Mouse (Mus musculus) midbrain, postnatal 0 days (tissue): ENCODE measurements at regions not wholly inside any gene's neighbourhood (a gene's known extent, or its start where the extent isn't known, plus 50 kb on each side); places are given as distances from the start of the nearest gene placed in this dataset.

Experiments
- ATAC-seq: fragments of 200-750 bp; cut with Nextera tagmentation; 2 replicates; pipeline ENCODE4 v1.8.0; 2017; ENCODE audit warnings: moderate number of reproducible peaks, mild to moderate bottlenecking, moderate TSS enrichment, moderate library complexity; ENCODE audit not compliant: low FRiP score
- DNase-seq: peaks from one replicate; pipeline ENCODE4 v3.0.0-alpha.2; 2015; ENCODE audit warnings: low spot score
- H3K27ac ChIP-seq: fragments of 300-500 bp; sonication (generic); 2 replicates; pipeline ENCODE4 v1.5.1; 2014; ENCODE audit warnings: low read depth, mild to moderate bottlenecking, low read length, mixed read lengths
- H3K27me3 ChIP-seq: fragments of 300-500 bp; sonication (generic); 2 replicates; pipeline ENCODE4 v1.6.1; 2014; ENCODE audit warnings: low read length, control low read depth, mixed read lengths; ENCODE audit not compliant: insufficient read depth
- H3K36me3 ChIP-seq: fragments of 300-500 bp; sonication (generic); 2 replicates; pipeline ENCODE4 v1.6.1; 2014; ENCODE audit warnings: low read length, control low read depth, mixed read lengths; ENCODE audit not compliant: insufficient read depth
- H3K4me1 ChIP-seq: fragments of 300-500 bp; sonication (generic); 2 replicates; pipeline ENCODE4 v1.6.1; 2014; ENCODE audit warnings: mild to moderate bottlenecking, control low read depth, antibody characterized with exemption, low read length, mixed read lengths; ENCODE audit not compliant: insufficient read depth
- H3K4me2 ChIP-seq: fragments of 300-500 bp; sonication (generic); 2 replicates; pipeline ENCODE4 v1.6.1; 2014; ENCODE audit warnings: low read depth, mild to moderate bottlenecking, low read length, mixed read lengths; ENCODE audit not compliant: poor library complexity, severe bottlenecking
- H3K4me3 ChIP-seq: fragments of 300-500 bp; sonication (generic); 2 replicates; pipeline ENCODE4 v1.5.1; 2014; ENCODE audit warnings: low read depth, mild to moderate bottlenecking, low read length, moderate library complexity
- H3K9ac ChIP-seq: fragments of 300-500 bp; sonication (generic); replicated peaks from 2 replicates; pipeline ENCODE4 v1.6.1; 2014; ENCODE audit warnings: mild to moderate bottlenecking, low read length, moderate library complexity, mixed read lengths; ENCODE audit not compliant: poor library complexity, severe bottlenecking
- H3K9me3 ChIP-seq: fragments of 300-500 bp; sonication (generic); 2 replicates; pipeline ENCODE4 v1.6.1; 2016; ENCODE audit warnings: low read length, control low read depth
- CTCF ChIP-seq: IDR thresholded peaks from 2 replicates; pipeline ENCODE4 v1.5.1; 2016; ENCODE audit warnings: antibody characterized with exemption, mild to moderate bottlenecking
- WGBS: fragments of 180-500 bp; shearing (Covaris S2); extraction: QIAGEN DNeasy Blood & Tissue Kit; methylation state at CpG from one replicate; pipeline ENCODE4 v1.1.7; 2014; 5-methylcytosine and 5-hydroxymethylcytosine counted together

- H3K27me3 ChIP-seq, result no peaks in the 10 kb centered on the region
- H3K36me3 ChIP-seq, result no peaks in the 10 kb centered on the region
- DNase-seq (no peak), ATAC-seq (no peak)
- no peaks in the 10 kb centered on the region for H3K9me3 ChIP-seq
- no peaks in the 10 kb centered on the region for H3K4me1 ChIP-seq
- no peak overlapping the region for H3K4me2 ChIP-seq
- no peak overlapping the region for H3K4me3 ChIP-seq
- WGBS, result 94% methylated on average over 6 of the region's 6 CpGs
- TF ChIP-seq CTCF, result no peak
- no peak overlapping the region for H3K9ac ChIP-seq
- H3K27ac ChIP-seq, result no peak overlapping the region
Observed at GRCm38 (mm10) chr15:5355332-5355731, 111.3 kb upstream of the Ptger4 start.

GRCm38 (mm10) chr15:5354328-5354727, 110.3 kb upstream of the Ptger4 start:
- DNase-seq, result no peak
- WGBS, result 66% methylated on average over 7 of the region's 7 CpGs

GRCm38 (mm10) chr15:5348881-5349280, 104.9 kb upstream of the Ptger4 start:
- no peaks in the 10 kb centered on the region for H3K27me3 ChIP-seq
- H3K4me1 ChIP-seq, result no peaks in the 10 kb centered on the region
- WGBS, result 91% methylated on average over 4 of the region's 4 CpGs
- no peak for TF ChIP-seq CTCF
- H3K27ac ChIP-seq, result no peak overlapping the region
- H3K4me2 ChIP-seq, result no peak overlapping the region
- DNase-seq, result no peak
- H3K9ac ChIP-seq, result no peak overlapping the region
- ATAC-seq, result no peak
- no peaks in the 10 kb centered on the region for H3K36me3 ChIP-seq
- H3K9me3 ChIP-seq, result no peaks in the 10 kb centered on the region
- no peak overlapping the region for H3K4me3 ChIP-seq

More at GRCm38 (mm10) chr15:5354328-5354727, 110.3 kb upstream of the Ptger4 start:
- TF ChIP-seq CTCF, result no peak
- no peaks in the 10 kb centered on the region for H3K36me3 ChIP-seq
- no peaks in the 10 kb centered on the region for H3K27me3 ChIP-seq
- H3K9ac ChIP-seq, result no peak overlapping the region
- H3K4me2 ChIP-seq, result no peak overlapping the region
- no peak overlapping the region for H3K4me3 ChIP-seq
- ATAC-seq, result no peak
- no peaks in the 10 kb centered on the region for H3K4me1 ChIP-seq
- H3K9me3 ChIP-seq, result no peaks in the 10 kb centered on the region
- H3K27ac ChIP-seq, result no peak overlapping the region

- Histone ChIP-seq H3K9ac (no peak overlapping the region), H3K27ac (no peak overlapping the region), H3K36me3 (no peaks in the 10 kb centered on the region), H3K4me1 (no peaks in the 10 kb centered on the region), H3K4me2 (no peak overlapping the region), H3K9me3 (no peaks in the 10 kb centered on the region), H3K4me3 (no peak overlapping the region), H3K27me3 (no peaks in the 10 kb centered on the region)
- TF ChIP-seq CTCF, result no peak
- no peak for DNase-seq
- ATAC-seq, result no peak
- WGBS, result 93% methylated on average over 5 of the region's 5 CpGs
Observed at GRCm38 (mm10) chr15:5347674-5348073, 103.7 kb upstream of the Ptger4 start.

GRCm38 (mm10) chr15:5346955-5347354, 103.0 kb upstream of the Ptger4 start:
- no peak for TF ChIP-seq CTCF
- no peak for DNase-seq
- no peak overlapping the region for H3K9ac ChIP-seq
- no peaks in the 10 kb centered on the region for H3K9me3 ChIP-seq
- no peaks in the 10 kb centered on the region for H3K4me1 ChIP-seq
- H3K36me3 ChIP-seq, result no peaks in the 10 kb centered on the region
- no peak overlapping the region for H3K4me3 ChIP-seq
- ATAC-seq, result no peak
- 95% methylated on average over 3 of the region's 3 CpGs for WGBS
- no peaks in the 10 kb centered on the region for H3K27me3 ChIP-seq
- no peak overlapping the region for H3K27ac ChIP-seq
- H3K4me2 ChIP-seq, result no peak overlapping the region

- Histone ChIP-seq H3K4me2 (no peak overlapping the region), H3K27ac (no peak overlapping the region), H3K4me1 (no peaks in the 10 kb centered on the region), H3K4me3 (no peak overlapping the region), H3K9me3 (no peaks in the 10 kb centered on the region), H3K27me3 (no peaks in the 10 kb centered on the region), H3K9ac (no peak overlapping the region), H3K36me3 (no peaks in the 10 kb centered on the region)
- DNase-seq (no peak), ATAC-seq (no peak)
- WGBS, result 73% methylated on average over 6 of the region's 6 CpGs
- TF ChIP-seq CTCF, result no peak
Observed at GRCm38 (mm10) chr15:5343794-5344193, 99.8 kb upstream of the Ptger4 start.
